Mouse (Mus musculus) urinary bladder, adult 18-20 months (tissue): ENCODE measurements around the gene Mtmr4.

ENCODE experiments used
- DNase-seq, 2 experiments: peaks; one replicate each; pipeline ENCODE4 v3.0.0; 2022; ENCODE audit warnings: low spot score in 2 of 2, mixed read lengths in 2 of 2

The Mtmr4 gene

DNA sequence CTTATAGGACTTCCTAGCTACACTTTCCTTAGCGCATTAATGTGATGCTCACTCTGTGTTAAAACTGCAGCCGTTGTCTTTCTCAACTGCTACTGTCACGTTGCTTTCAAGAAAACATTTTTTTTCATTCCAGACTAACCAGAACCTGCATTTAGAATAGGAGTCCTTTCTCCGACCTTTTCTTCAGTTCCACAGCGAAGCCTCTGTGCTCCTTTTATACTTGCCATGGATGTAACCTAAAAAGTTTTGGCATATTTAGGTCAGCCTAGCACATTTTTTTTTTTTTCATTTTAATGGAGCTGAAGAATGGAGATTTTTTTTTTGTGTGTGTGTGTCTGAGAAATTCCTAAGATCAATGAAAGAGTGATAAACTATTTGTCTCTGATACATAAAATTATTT lies 23.6 kb downstream of the Mtmr4 start:
- DNase-seq: no peak

DNA sequence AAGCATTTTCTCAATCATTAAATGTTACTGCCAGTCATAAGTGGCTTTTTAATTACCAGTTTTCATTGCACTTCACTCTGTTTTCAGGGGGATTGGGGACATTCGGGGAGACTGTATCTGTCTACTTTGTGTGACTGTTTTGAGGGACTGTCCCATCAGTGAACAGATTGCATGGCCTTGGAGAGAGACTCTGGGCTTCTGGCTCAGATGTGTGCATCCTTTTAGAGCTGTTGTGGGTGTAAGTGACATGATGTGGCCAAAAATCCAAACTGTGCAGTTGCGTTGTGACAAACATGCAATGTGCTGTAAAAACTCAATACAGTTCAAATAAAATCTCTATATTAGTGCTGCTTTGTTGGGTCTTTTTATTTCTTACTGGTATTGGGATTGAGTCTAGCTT lies 24.0 kb downstream of the Mtmr4 start:
- DNase-seq: no peak

DNA sequence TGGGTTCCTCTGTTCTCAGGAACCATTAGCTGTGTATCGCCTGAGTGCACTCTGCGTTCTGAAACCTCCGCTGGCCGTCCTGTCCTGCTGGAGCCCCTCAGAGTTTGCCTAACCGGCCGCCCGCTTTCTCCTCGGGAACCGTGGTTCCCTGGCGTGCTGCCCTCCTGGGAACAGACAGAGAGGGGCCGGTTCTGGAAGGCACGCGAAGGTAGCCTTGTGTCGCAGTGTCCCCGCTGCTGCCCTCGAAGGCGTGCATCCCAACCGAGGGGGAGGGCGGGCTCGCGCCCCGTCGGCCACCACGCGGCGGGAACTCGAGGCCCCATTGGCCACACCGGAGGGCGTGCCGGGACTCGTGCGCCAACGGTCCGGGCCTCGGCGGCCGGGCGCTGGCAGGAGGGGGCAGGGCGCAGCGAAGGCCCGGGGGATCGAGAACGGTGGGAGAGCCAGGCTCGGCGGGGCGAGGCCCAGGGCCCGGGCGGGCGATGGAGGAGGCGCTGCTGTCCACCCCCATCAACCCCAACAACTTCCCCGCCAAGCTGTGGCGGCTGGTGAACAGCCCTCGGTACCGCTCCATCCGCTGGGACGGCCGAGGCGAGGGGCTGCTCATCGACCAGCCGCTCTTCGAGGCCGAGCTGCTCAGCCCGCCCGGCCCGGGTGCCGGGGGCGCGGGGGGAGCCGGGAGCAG lies 25.0 kb downstream of the Mtmr4 start, which contains the start of gene Hsf5:
Hsf5 (plus strand) TSS at position 375 of the 685 bp plus-strand sequence.
- DNase-seq: no peak

DNA sequence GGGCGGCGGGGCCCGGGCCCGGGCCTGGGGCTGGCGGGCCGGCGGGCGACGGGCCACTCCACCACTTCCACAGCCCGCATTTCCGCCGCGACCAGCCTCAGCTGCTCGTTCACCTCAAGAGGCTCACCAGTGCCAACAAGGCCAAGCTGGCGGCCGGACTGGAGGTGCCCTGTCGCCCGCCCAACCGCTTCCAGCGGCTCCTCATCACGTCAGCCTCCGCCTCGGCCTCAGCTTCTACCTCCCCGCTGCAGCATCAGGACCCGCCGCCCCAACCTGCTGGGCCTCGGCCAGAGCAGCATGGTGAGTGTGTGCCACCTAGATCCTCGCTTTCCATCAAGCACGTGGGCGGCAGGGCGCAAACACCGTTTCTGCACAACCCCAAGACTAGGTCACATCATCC lies 25.6 kb downstream of the Mtmr4 start:
- DNase-seq: no peak

DNA sequence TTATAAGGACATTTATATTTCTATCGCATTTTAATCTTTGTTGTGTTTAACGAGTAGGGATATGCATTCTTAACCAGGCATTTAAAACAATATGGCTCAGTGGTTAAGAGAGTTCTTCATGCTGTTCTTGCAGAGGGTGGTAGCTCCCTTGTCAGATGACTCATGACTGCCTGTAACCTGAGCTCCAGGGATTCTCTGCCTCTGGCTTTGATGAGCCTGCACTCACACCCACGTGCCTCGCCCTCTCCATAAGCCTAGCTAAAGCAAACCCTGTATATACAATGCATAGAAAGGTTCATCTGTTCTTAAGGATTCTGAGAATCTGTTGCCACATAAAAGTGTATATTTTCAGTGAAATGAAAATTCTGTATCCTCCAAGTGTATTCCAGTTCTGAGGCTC lies 31.2 kb downstream of the Mtmr4 start:
- DNase-seq: no peak

DNA sequence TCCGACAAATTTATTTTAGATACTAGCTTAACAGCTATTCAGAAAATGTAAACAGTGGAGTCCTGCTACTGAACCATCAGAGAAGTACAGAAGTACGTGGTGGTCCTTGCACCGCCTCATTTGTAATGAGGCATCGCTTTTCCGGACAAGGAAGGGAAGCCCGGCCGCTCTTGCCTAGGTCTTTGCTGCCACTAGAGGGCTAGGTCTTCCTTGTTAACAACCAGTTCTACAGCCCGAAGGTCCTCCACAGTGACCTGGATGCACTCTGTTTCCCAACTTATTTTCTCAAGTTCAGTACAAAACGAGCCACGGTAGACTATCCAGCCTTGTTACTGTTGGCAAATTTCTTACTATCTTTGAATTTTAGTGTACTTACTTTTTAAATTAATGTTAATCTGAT lies 37.9 kb downstream of the Mtmr4 start:
- DNase-seq: peak in 1 of 2 experiments; percentile 24

DNA sequence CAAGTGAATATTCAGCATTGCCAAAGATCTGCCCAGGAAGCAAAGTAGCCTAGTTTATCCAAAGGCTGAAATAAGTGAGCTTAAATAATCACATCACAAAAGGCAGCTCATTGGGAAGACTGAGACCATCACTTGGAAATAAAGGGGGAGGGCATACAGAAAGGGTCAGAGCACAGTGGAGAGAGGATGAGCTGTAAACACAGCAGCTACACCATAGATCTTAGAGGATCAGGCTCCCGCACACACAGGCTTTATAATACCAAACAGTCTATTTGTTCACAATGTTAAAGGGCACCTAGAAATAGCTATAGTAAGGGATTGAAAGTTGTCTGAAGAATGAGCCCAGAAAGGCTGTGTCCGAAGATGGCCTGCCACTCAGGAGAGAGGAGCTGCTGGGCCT lies 46.8 kb downstream of the Mtmr4 start:
- DNase-seq: no peak

DNA sequence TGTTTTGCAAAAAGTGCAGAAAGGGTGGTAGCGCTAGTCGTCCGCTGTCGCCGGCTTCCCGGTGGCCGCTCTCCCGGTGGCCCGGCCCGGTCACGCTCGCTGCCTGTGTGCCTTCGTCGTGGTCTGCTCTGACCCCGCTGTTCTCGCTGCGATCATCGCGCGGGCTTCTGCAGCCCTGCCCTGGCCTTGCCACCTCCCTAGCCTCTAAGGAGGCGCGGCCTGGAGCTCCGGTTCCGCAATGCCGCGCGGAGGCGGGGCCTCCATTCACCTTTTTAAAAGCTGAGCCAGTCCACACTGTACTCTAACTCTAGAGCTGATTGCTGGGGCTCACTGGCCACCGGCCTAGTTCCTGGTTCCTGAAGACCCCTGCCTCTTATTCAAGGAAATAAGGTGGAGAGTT lies 47.2 kb downstream of the Mtmr4 start:
- DNase-seq: peak; percentile 37 to 66

DNA sequence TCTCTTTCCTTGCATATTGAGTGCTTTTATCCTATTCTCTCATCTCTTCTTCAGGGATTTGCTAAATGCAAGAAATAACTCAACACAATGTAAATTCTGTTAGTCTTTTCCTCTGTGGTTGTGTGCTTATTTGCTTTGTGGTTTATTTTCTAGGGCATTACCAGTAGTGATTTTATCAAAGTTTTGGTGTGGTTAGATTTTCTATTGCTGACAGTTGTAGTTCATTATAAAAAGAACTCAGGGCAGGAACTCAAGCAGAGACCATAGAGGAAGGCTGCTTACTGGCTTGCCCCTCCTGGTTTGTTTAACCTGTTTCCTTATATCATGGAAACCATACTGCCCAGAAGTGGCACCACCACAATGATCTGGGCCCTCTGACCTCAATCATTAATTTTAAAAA lies 50.9 kb downstream of the Mtmr4 start:
- DNase-seq: no peak

DNA sequence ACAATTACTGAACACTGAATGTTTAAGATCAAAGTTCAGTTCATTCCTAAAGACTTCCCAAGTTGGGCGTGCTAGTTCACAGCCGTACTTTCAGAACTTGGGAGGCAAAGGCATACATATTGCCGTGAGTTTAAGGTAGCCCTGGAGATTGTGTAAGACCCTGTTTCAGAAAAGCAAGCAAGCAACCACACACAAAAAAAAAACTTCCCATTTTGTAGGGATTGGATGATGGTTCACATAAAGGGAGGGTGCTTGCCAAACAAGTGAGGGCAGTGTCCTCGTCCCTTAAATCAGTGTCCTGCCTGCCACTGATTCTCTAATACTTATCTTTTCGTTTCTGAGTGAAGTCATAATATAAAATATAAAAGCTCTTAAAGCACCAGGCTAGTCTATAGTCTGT lies 62.7 kb downstream of the Mtmr4 start:
- no peak for DNase-seq

DNA sequence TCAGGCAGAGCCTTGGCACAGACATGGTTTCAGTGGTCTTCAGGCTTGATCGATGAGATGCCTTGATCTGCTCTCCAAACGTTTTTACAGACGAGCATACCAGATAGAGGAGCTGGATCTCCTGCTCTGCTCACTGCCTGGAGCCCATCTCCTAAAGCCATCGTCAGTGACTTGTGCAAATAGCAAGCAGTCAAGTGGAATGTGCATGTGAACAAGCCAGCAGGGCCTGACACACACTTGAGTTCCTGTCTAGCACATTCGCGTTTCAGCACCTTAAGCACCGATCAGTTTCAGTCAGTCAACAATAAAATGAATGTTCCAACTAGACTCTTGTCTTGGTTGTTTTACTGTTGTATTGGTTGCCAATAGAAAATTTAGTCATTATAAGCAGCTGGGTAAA lies 67.3 kb downstream of the Mtmr4 start:
- DNase-seq: no peak

DNA sequence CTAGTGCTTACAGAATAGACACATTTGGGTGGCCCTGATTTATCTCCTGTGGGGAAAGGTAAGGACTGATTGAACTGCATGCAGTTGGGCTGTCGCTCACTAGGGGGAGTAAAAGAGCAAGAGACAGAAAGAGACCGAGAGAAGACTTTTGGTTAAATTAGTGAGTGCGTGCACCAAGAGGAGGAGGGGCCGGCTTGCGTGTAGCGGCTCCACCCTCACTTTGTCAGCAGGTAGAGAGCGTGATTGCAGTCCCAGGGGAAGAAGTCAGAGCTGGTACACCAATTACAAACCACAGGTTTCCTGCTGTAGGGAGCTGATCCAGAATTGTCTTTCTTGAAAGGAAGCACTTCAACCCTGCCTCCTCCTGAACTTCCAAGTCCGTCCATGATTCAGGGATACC lies 70.4 kb downstream of the Mtmr4 start, which contains the start of gene Rnf43:
Rnf43 (plus strand) TSS at position 316 of the 400 bp plus-strand sequence.
- DNase-seq: peak; percentile 83

DNA sequence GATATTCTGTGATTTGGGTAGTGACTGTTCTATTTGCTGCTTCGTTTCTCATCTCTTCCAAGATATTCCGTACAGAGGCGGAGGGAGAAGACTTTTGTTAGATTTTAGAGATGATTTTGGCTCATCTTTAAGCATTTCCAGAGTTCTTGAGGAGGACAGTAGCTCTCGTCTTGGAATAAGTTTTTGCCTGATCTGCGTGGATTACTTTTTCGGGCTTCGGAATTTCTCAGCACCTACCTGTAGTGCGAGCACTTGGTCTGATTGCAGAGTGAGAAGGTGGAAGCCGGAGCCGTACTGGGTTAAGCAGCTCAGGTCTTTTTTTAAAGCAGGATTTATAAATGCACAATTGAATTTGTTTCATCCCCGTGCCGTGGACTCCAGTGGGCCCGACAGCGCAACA lies 70.9 kb downstream of the Mtmr4 start:
- DNase-seq: no peak

DNA sequence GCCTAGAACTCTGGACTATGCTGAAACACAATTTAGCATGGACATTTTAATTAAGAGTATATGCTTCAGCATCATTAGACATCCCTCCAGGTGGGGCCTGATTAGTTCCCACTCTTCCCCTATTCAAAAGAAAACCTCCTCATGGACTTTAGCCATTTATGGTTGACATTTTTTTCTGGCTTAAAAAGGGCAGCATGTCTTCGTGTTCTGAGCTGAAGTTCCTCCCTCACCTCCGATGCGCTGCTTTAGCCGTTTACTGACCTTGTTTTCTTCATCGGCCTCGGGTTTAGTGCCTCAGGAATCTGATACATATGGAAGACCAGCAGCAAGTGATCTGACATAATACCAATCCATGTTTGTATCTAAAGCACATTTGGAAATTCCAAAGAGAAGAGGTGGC lies 72.0 kb downstream of the Mtmr4 start:
- DNase-seq: no peak

DNA sequence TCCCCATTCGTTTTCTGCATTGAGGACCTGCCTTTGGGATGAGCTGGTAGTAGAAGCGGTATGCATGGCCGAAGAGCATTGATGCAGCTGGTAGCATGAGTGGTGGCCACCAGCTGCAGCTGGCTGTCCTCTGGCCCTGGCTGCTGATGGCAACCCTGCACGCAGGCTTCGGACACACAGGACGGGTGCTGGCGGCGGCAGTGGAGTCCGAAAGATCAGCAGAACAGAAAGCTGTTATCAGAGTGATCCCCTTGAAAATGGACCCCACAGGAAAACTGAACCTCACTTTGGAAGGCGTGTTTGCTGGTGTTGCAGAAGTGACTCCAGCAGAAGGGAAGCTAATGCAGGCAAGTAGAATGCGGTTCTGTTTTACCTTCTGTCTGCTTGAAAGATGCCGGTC lies 72.6 kb downstream of the Mtmr4 start:
- peak in 1 of 2 experiments; percentile 45 for DNase-seq

DNA sequence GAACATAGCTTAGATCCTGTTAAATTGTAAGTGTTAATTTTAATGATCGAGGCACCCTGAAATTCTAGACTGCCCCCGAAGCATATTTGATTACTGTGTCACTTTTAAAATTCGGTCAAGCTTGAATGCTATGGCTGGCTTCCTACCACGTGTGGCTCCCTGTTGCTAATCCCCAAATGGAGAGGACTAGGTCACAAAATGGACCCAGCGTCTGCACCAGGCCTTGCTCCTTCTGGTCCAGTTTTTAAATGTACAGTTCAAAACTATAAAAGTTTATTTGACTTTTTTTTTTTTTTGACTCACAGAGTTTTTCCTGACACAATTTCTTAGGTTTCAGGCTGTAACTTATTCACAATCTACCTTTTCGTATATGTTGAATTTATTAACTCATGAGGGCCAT lies 73.3 kb downstream of the Mtmr4 start:
- no peak for DNase-seq

DNA sequence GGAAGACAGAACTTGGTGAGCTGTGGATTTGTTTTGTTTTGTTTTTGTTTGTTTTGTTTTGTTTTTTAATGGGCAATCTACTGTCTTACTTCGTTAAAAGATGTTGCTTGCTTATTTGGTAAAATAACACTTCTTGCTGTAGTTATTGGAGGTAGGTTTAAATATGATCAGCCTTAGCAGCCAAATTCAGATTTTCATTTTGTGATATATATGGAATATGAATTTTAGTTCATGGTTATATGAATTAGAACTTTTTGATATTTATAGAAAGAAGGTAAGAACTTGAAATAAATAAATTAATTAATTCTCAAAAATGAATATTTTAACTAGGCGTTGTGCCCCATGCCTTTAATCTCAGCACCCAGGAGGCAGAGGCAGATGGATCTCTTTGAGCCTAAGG lies 73.7 kb downstream of the Mtmr4 start:
- no peak for DNase-seq
